Mouse (Mus musculus) ovary, postnatal 14 days (tissue): ENCODE results near the gene Sipa1l3.

Source experiments
- DNase-seq: peaks from one replicate; pipeline ENCODE4 v3.0.0; 2022; ENCODE audit warnings: low spot score

The Sipa1l3 gene

GRCm38 (mm10) chr7:29480183-29480582 lies 38.3 kb downstream of the Sipa1l3 start:
- no peak for DNase-seq

- no peak for DNase-seq
Observed at GRCm38 (mm10) chr7:29475005-29475404, 43.4 kb downstream of the Sipa1l3 start.

GRCm38 (mm10) chr7:29471309-29471708 lies 47.1 kb downstream of the Sipa1l3 start:
- no peak for DNase-seq

- DNase-seq, result no peak
Observed at GRCm38 (mm10) chr7:29469602-29470344, 48.7 kb downstream of the Sipa1l3 start.

GRCm38 (mm10) chr7:29468593-29468992 lies 49.8 kb downstream of the Sipa1l3 start:
- no peak for DNase-seq

GRCm38 (mm10) chr7:29466585-29466984 lies 51.9 kb downstream of the Sipa1l3 start:
- DNase-seq, result no peak

GRCm38 (mm10) chr7:29465736-29466135 lies 52.7 kb downstream of the Sipa1l3 start:
- DNase-seq, result no peak

GRCm38 (mm10) chr7:29462820-29463219 lies 55.6 kb downstream of the Sipa1l3 start:
- no peak for DNase-seq

- no peak for DNase-seq
Observed at GRCm38 (mm10) chr7:29462178-29462577, 56.3 kb downstream of the Sipa1l3 start.

GRCm38 (mm10) chr7:29461557-29461956 lies 56.9 kb downstream of the Sipa1l3 start:
- no peak for DNase-seq

- DNase-seq, result no peak
Observed at GRCm38 (mm10) chr7:29458889-29459740, 59.3 kb downstream of the Sipa1l3 start.

- DNase-seq, result no peak
Observed at GRCm38 (mm10) chr7:29457772-29458171, 60.7 kb downstream of the Sipa1l3 start.

GRCm38 (mm10) chr7:29456716-29457115 lies 61.7 kb downstream of the Sipa1l3 start:
- DNase-seq, result no peak

GRCm38 (mm10) chr7:29455591-29455990 lies 62.9 kb downstream of the Sipa1l3 start:
- DNase-seq, result no peak

GRCm38 (mm10) chr7:29454965-29455364 lies 63.5 kb downstream of the Sipa1l3 start:
- no peak for DNase-seq

GRCm38 (mm10) chr7:29452991-29453741 lies 65.3 kb downstream of the Sipa1l3 start:
- peak; percentile 41 for DNase-seq

- no peak for DNase-seq
Observed at GRCm38 (mm10) chr7:29452381-29452780, 66.1 kb downstream of the Sipa1l3 start.

- DNase-seq, result no peak
Observed at GRCm38 (mm10) chr7:29450175-29450574, 68.3 kb downstream of the Sipa1l3 start.

- no peak for DNase-seq
Observed at GRCm38 (mm10) chr7:29448830-29449229, 69.6 kb downstream of the Sipa1l3 start.

GRCm38 (mm10) chr7:29447147-29447829 lies 71.2 kb downstream of the Sipa1l3 start:
- DNase-seq, result no peak

GRCm38 (mm10) chr7:29446156-29446555 lies 72.3 kb downstream of the Sipa1l3 start:
- DNase-seq, result no peak

- DNase-seq, result no peak
Observed at GRCm38 (mm10) chr7:29444527-29444926, 73.9 kb downstream of the Sipa1l3 start.
